Mouse (Mus musculus) leukemia stem cell, adult 10-12 weeks (primary cell): ENCODE results near the gene Rpl7l1. TPM values are rescaled to one million over a fixed set of nuclear protein-coding genes. Genes with fewer than 3 reads are reported as not detected.

Experiments used
- polyA plus RNA-seq: library from polyadenylated mRNA; stranded (reverse); fragments of >175 nt; gene quantifications from 2 replicates; pipeline ENCODE4 v1.2.3, GENCODE M21; 2012; ENCODE audit warnings: low replicate concordance

The Rpl7l1 gene
- polyA plus RNA-seq, result 2.0 and 16.9 TPM in 2 replicates

DNA sequence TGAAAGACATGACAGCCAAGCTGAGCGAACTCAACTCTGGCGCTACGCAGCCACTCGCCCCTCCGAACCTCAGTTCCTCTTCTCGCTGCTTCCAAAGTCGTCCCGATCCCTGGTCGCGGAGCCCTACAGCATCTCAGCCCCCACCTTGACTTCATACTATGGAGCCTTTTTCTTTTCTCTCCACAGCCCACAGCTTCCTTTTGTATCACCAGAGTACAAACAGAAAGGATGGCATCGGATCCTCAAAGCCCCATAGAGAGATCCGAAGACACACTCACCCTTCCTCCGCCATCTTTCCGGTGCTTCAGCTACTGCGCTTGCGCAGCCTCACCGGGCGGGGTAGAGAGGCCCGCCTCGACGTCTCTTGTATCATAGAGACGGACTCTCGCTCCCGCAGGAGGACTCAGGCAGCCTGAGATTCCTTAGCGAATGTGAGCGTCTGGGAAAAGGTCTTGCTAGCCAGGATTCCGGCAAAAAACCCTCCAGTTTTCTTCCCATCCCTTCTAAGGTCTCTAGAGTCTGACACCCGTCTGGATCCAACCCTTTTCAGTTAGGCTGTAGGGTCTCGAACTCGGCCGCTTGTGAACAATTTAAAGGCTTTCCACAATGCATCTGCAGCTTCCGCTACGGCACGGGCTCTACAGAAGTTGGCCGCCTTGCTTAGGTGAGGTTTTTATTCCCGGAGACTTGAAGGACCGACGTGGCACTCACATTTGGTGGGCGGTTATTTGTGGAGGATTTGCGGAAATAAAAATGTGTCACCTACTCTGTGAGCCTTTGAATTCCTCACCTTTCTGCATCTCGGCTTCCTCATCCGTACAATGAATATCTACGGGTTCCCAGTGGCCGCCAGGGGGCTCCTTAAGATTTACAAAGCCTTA is at the start of gene Rpl7l1:
TSS of gene Rpl7l1 (minus strand) at position 332 of the 881 bp plus-strand sequence.

DNA sequence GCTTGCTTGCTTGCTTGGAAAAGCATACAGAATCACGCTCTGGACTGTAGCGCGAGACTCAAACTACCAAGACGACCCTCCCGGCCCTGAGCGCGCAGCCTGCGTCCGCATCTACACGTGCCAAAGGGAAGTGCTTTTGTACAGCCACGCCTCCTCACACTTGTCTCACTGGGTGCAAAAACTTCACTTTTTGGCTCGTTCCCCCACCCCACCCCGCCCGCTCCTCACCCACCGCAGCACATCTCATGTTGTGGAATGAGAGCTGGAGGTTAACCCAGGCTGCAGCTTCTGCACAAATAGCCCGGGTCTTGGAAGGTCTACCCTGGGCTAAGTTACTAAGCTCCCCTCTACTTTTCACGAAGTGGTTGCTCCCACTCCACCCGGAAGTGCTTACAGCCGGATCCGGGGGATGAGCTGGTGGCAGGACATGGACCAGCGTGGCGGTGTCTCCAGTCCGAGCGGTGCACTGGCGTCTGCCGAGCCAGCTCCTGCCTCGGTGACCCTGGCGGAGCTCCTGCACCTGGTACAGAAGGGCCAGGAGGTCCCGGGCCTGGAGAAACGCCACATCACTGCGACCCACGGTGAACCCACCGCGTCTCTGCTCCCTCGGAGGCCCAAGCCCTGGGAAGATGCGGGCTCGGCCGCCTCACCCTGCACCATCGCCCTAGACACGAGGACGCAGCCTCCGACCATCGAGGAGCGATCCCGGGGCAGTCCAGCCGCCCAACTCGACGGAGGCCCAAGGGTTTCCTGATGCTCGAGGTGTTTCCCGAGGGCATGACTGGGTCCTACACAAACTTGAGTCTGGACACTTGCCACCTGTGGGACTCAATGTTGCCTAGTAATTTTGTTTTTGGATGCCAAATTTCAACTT is 9.8 kb downstream of the Rpl7l1 start, which contains the start of gene 2310039H08Rik:
TSS of gene 2310039H08Rik (plus strand) at position 232 of the 874 bp plus-strand sequence.

DNA sequence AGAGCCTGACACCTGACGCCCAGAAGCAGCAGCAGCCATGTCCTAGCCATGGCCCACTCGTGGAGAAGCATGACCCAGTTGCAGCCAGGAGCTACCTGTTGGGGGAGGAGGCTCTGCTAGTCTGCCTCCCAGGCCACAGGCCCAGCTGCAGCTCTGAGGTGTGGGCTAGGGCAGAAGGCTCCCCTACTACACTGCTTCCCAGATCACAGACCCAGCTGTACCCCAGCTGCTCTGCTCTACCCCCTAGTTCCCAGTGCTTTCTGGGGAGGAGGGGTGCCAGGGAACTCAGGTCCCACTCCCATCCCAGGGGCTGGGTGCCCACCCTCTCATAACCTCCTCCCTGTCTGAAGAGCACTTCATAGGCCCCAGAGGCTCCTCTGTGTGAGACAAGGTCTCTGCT is 18.9 kb downstream of the Rpl7l1 start, which contains the start of gene Ptcra:
TSS of gene Ptcra (minus strand) at position 169 of the 400 bp plus-strand sequence.

DNA sequence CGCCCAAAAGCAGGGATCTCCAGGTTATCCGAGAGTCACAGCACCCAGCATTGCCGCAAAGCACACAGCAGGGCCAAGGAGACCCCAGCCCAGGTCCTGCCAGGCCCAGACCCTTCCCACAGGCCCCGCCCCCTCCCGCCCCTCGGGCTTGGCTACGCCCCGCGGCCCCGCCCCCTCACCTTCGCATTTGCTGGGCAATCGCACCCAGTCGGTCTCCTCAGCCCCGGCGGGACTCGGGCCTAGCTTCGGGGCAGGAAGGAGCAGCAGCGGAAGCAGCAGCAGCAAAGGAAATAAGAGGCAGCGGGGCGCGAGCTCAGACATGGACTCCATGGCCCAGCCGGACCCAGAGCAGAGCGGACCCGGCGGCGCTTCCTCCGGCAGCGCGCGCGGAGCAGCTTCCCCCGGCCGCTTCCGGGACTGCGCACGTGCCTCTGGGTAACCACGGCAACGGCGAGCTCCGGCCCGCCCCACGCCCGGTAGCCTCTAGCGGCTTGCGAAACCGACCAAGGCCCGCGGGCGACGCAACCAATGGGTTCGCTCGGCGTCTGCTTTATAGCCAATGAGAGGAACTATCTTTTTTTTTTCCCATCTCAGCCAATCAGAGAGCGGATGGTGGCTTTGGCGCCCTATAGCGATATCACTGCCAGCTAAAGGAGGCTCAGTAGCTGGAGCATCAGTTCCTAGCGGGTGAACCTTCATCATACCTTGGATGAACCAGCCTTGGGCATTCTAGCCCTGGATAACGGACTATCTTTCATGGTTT is 30.5 kb downstream of the Rpl7l1 start, which contains the start of gene Cnpy3:
TSS of gene Cnpy3 (minus strand) at position 421 of the 763 bp plus-strand sequence.

DNA sequence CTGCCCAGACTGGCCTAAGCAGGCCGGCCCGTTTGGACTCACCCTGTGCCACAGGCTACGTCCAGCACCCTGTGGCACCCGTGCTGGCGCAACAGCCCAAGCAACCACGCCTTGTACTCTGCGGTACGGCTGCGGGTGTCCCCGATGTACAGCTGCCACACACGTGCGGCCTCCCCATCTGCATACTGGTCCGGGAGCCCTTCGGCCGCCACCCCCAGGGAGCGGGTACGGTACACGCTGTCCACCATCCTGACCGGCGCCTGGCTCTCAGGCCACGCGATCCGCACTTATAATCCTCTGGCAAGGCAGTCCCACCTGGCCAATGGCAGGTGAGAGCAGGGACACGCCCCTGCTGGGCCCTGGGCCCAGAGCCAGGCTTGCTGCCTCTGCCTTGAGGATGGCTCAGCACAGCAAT is 53.6 kb downstream of the Rpl7l1 start, which contains the start of gene Gnmt:
TSS of gene Gnmt (minus strand) at position 265 of the 415 bp plus-strand sequence.

Other genes starting within 250 kb of the Rpl7l1 start
- 2.6 and 4.9 TPM in 2 replicates for gene Cul9, start 236.3 kb downstream of the Rpl7l1 start, polyA plus RNA-seq
- gene Srf, start 226.5 kb downstream of the Rpl7l1 start, polyA plus RNA-seq, result 172 and 177 TPM in 2 replicates
- 0.66 and 1.9 TPM in 2 replicates for gene Ptk7, start 153.2 kb downstream of the Rpl7l1 start, polyA plus RNA-seq
- gene Klc4, start 136.7 kb downstream of the Rpl7l1 start, polyA plus RNA-seq, result 6.1 and 9.9 TPM in 2 replicates
- gene Mrpl2, start 136.4 kb downstream of the Rpl7l1 start, polyA plus RNA-seq, result 845 and 851 TPM in 2 replicates
- gene Cul7, start 132.3 kb downstream of the Rpl7l1 start, polyA plus RNA-seq, result 3.1 and 12.3 TPM in 2 replicates
- 7.7 and 14.0 TPM in 2 replicates for gene Rrp36, start 108.3 kb downstream of the Rpl7l1 start, polyA plus RNA-seq
- gene Mea1, start 103.9 kb downstream of the Rpl7l1 start, polyA plus RNA-seq, result 55.5 and 91.8 TPM in 2 replicates
- gene Klhdc3, start 101.8 kb downstream of the Rpl7l1 start, polyA plus RNA-seq, result 260 and 474 TPM in 2 replicates
- 87.2 and 94.1 TPM in 2 replicates for gene Ppp2r5d, start 77.6 kb downstream of the Rpl7l1 start, polyA plus RNA-seq
- 27.7 and 37.0 TPM in 2 replicates for gene Pex6, start 71.2 kb downstream of the Rpl7l1 start, polyA plus RNA-seq
- gene Gnmt, start 53.5 kb downstream of the Rpl7l1 start, polyA plus RNA-seq, result 0.96 TPM in 1 of 2 replicates, not detected in the other
- 88.2 and 108 TPM in 2 replicates for gene Cnpy3, start 30.5 kb downstream of the Rpl7l1 start, polyA plus RNA-seq
- gene Ptcra, start 19.0 kb downstream of the Rpl7l1 start, polyA plus RNA-seq, result 0.23 TPM in 1 of 2 replicates, not detected in the other
- gene 2310039H08Rik, start 10.0 kb downstream of the Rpl7l1 start, polyA plus RNA-seq, result 108 and 208 TPM in 2 replicates
- 10.2 and 17.7 TPM in 2 replicates for gene Bicral, start 75.8 kb upstream of the Rpl7l1 start, polyA plus RNA-seq
- 23.6 and 27.2 TPM in 2 replicates for gene Tbcc, start 108.0 kb upstream of the Rpl7l1 start, polyA plus RNA-seq
- not detected in 2 replicates for gene Prph2, start 127.8 kb upstream of the Rpl7l1 start, polyA plus RNA-seq
- gene Ubr2, start 227.9 kb upstream of the Rpl7l1 start, polyA plus RNA-seq, result 7.3 and 9.4 TPM in 2 replicates